Mouse (Mus musculus): ENCODE measurements around the gene Cd93.
A peak's percentile ranks its signal among the peaks of the same experiment; 100 is the strongest.

Cd93 gene

DNA sequence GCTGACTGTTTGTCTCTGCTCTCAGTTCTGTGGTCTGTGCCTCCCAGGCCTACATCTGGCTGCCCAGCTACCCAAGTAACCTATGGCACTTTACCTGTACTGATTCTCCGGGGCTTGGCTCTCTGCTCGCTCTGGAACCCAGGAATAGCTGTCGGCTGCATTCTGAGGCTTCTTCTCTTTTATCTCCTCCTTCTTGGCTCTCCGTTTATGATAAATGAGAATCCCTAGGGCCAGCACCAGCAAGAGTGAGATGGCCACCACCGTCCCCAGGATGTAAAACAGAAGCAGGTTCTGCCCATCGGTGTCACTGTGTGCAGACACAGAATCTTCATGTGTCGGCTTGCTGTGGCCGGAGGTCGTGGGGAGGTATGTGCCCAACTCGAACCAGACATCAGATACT lies 1.9 kb downstream of the Cd93 start:
- DNase-seq, result no peak

DNA sequence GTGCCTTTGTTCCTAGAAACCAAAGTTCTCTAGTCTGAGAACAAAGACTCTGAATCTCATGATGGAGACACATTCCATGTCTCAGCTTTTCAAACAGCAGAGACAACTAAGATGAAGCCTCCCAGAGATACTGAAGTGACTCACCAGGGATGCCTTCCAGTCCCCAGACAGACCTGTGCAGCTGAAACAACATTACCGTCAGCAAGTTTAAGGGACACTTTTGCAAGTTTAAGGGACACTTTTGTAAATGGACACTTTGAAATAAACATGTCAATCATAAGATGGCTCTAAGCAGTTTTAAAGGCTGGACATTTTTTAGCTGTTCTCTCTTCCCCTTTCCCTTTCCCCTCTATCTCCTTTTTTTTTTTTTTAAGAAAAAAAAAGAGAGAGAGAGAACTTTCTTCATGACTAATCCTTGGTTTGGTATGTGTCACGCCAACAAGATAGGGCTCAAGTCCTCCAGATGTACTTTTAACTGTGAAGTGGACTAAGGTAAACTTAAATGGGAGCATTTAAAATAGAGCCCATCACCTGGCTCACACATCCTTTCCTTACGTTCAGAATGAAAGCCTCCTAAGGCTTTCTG lies 3.6 kb downstream of the Cd93 start:
- no peak for DNase-seq

DNA sequence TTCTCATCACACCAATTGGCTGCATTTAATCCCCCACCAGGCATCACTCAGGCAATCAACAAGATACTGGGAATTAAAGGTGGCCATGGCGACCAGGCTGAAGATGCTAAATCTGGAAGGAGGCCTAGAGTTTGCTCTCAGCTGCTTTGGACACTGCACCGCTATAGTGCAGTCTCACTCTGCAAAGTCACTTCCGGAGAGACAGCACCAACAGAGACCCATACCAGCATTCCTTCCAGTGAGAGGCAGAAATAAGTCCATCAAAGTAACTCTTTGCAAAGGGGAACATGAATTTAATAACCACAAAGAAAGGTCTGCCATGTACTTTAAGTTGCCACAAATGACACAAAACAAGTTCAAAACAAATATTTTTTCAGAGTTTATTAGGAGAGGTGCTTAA lies 7.1 kb downstream of the Cd93 start:
- no peak for DNase-seq

DNA sequence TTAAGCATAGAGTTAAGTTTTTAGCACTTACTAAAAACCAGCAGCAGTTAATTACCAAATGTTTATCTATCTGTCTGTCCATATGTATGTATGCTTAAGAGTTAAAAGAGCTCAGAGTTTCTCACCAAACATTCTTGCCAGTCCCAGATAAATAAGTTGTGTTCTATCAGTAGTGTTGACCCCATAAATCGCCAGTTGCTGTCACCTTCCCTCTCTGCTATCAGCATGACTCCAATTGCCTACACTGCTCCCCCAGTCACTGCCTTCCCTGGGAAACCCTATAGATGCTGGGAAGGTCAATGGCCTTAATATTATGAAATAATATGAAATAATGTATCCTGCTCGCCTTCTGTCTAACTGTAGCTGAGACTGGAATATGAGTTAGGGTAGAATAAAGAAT lies 11.0 kb downstream of the Cd93 start:
- DNase-seq, result no peak

DNA sequence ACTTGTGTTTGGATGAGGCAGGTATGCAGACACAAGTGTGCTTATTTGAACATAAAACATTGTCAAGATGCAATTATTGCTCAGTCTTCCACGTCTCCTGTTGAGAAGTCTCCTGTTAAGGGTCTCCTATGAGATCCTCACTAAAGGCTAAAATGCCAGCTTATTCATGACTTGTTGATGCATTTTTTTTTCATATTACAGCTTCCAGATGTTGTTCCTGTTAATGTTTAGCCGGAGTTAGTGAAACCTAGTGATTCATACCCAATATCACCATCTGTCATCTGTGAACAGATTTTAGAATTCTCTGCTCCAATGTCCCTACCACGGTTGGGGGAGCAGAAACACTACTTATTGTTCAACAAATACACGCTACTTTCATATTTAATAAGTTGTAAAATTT lies 12.4 kb downstream of the Cd93 start:
- DNase-seq, result no peak

DNA sequence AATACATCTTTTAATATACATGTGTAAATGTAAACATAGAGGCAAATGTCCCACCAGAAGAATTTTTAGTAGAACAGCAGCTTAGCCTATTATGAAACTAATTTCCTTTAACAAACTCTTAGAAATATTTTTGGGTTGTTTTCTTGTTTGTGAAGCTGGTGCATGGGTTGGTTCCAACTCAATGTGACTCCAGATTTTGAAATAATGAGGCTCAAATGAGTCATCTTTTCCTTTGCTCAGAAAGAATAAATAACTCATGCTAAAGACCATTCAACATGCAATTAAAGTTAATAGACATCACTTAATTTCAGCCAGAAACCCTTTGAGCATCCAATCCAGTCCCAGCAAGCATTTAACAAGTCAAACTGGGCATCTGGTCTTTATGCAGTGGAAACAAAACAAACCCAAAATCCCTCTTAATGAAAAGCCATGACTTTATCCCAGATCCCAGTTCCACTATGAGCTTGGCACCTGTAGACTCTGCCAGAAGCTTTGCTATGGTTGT lies 14.3 kb downstream of the Cd93 start:
- no peak for DNase-seq

DNA sequence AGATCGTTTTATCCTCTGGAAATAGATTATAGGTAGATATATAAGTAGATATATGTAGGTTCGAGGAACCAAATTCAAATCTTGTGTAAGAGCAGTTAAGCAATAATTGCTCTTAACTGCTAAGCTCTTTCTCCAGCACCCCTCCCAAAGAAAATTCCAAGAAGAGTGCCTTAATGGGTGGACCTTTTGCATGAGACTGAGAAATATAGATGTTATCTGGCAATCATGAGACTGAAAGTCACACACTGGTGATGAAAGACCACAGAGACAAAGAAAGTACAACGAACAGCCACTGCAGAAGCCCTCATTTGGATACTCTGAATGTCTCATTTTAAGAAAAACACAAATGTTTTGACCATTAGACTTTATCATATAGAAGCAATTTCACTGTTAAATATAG lies 14.8 kb downstream of the Cd93 start:
- no peak for DNase-seq

DNA sequence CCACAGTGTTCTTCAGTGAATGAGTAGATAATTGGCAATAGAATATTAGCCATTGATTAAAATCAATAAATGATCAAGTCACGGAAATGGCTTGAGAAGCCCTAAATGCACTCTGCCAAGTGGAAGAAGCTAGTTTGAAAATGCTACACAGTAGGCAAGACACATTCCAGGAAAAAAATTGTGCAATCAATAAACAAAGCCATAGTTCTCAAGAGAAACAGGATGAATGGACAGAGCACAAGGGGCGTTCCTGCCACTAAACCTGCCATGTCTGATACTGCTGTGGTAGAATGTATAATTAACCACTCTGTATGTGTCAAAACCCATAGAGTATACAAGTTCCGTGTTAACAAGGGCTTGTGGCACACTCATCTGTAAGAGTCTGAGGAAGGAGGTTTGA lies 15.8 kb downstream of the Cd93 start:
- DNase-seq, result no peak

DNA sequence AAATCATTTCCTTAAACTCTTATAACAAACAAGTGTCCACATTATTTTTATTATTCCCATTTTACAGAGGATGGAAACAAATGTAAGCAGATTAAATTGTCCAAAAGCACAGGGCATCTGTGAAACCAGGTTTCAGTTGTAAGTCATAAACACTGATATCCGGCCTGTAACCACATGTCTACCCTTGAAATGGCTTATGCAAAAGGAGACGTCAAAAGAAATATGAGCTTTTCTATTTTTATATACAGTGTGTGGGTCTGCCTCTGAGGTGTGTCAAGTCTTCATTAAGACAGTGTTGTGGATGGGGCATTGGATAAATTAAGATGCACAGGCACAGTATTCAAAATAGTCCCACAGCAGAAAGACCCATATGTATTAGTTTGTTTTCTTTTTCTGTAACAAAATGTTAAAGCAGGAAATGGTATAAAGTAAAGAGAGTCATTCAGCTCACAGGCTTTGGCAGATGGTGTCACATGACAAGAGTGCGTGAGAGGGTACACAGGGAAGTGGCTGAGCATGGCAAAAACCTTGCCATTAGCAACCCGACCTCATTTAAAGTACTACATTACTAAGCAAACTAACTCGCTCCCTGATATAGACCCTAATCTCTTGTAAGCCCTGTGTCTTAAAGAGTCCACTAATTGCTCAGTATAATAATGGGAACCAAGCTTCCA lies 17.5 kb downstream of the Cd93 start:
- DNase-seq, result no peak

DNA sequence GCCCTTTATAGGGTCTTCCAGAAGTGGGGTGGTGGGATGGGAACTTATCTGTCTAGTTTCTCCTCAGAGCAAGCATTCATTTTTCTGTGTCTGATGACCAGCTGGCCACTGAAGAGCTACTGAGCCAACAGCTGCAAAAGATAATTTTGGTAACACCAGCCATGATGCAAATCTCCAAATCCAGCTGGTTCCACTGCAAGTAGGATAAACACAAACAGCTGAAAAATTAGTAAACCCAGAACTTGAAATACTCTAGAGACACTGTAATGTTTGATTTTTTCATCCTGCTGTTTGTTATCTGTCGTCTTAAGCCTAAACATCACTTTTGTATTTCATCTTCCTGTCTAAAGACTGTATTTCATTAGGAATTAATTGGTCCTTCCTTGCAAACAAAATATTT lies 21.7 kb downstream of the Cd93 start:
- no peak for DNase-seq

DNA sequence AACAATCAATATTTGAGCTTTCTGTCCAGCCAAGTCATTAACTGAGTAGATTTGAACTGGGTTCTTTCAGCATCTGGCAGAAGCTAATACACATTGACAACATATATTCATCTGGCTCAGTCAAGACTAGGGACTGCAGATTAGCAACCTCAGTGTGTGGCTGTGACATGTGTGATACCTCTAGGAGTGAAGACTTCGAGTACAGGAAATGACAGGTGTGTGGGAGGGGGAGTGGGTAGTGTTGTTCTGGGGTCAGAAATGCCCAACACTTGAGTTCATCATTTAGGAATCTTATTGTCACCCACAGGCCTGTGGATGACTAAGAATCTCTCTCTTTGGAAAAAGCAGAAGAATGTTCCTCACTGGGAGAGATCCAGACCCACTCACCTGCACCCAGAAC lies 22.3 kb downstream of the Cd93 start:
- DNase-seq, result no peak

DNA sequence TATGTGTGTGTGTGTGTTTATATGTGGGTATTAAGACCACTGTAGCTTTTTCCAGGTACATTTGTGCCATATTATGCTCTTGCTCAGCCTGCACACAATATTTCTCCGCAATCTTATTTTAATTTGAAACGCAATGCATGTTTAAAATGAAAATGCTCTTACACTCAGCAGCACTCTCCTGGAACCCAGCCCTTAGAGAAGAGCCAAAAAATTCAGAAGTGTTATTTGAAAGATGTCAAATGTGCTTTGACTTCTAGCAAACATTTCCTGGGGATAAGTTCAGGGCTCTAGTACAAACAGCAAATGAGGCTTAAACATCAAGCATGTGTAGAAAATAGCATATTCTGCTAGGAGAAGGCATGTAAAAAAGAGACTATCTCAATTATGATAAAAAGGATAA lies 23.6 kb downstream of the Cd93 start:
- no peak for DNase-seq

DNA sequence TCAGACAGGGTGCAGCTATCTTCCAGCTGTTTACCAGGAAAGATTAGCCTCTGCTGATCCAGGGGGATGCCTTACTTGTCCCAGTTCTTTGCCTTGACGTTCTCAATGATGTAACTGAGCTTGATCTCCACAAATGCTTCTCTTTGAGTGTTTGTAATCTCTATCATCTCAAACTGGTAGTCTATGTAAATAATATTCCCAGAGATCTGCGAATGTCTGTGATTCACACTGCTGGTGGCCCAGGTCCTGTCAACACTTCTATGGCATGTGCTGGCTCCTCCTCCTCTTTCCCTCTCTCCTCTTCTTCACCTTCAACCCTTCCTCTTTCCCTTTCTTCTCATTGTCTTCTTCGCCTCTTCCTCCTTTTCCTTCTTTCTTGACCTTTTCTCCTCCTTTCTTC lies 24.2 kb downstream of the Cd93 start:
- DNase-seq, result no peak

DNA sequence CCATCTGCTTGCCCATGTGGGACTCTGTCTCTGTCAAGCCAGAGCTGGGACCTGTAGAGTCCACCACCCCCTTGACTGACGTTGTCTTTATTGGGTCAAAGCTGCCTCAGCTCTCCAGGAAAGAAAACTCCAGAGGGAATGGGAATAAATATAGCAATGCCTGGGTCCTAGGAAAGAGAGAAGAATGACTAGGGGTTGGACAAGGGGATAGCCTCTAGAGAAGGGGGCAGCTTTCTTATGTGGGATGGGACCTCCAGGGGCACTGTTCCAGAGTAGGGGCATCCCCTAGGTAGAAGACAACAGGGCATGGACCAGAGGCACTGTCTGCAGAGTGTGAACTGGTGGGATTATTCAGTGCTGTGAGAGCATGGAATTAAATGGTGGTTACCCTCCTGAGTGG lies 33.5 kb downstream of the Cd93 start:
- DNase-seq, result no peak

DNA sequence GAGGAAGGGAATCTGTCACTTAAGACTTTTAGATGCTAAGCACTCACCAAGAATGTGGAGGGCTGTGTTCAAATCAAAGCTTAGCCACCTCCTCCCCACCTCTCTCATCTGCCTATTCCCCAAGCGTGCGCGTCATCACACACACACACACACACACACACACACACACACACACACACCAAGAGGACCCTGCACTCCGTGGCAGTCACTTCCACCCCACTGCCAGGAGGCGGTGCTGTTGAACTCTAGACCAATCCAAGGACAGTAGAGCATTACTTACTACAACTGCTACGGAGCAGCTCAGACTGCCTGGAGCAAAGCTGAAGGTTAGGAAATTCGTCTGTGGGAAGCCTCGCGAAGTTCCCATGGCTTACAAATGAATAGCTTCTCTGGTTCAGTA lies 34.2 kb downstream of the Cd93 start:
- DNase-seq, result peak; percentile 67 to 73

DNA sequence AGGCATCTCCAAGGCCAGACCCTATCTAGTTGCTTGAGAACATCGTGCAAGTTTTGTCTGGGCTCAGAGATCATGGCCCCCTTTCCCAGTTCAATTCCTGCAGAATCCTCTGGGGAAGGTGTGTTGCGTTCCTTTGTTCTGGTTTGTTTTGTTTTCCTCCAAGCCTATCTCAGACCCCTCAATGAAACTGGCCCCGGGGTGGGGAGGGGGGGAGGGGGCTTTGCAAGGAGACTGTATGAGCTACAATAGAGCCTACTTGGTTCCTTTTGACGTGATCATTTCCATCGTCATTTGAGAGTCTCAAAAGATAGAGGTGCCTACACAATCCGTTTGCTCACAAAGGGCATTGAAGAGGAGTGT lies 34.6 kb downstream of the Cd93 start:
- no peak for DNase-seq

DNA sequence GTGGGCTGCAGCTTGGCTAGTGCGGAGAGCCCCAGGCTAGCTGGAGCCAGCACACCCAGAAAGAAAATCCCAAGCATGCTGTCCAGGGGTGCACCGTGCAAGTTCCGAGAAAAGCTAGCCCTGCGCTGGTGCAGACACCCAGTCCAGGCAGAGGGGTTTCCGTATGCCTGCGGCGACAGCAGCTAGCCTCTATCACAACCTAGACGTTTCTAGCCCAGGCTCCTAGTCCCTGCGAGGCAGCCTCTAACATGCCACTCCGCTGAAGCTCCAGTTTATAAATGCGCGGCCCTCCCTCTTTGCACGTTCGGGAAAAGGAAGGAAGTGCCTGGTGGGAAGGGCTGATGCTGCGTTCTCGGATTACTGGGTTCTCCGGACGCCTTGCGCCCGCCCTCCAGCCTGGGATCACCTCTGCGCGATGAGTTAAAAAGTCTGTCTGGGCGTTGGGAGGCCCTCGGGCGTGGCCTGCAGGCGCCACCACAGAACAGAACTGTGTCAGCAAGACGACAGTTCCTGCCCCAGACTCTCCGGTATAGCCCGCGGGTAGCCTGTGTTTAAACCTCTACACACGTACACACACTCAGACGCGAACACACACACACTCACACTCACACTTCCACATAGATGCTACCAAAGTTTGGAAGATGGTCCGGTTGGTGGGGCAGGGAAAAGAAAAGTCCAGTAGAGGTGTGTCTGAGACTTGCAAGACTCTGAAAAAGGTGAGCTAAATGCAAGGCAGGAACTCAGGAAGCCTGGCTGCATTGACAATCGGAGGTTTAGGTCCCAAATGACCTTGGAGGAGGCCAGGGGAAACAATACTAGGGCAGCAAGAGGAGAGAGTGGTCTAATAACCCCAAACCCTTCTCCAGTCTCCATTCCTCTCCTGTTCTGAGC lies 35.2 kb downstream of the Cd93 start, which contains the start of gene Thbd:
TSS of gene Thbd (minus strand) at position 319 of the 891 bp plus-strand sequence.
- peak; percentile 14 to 29 for DNase-seq

DNA sequence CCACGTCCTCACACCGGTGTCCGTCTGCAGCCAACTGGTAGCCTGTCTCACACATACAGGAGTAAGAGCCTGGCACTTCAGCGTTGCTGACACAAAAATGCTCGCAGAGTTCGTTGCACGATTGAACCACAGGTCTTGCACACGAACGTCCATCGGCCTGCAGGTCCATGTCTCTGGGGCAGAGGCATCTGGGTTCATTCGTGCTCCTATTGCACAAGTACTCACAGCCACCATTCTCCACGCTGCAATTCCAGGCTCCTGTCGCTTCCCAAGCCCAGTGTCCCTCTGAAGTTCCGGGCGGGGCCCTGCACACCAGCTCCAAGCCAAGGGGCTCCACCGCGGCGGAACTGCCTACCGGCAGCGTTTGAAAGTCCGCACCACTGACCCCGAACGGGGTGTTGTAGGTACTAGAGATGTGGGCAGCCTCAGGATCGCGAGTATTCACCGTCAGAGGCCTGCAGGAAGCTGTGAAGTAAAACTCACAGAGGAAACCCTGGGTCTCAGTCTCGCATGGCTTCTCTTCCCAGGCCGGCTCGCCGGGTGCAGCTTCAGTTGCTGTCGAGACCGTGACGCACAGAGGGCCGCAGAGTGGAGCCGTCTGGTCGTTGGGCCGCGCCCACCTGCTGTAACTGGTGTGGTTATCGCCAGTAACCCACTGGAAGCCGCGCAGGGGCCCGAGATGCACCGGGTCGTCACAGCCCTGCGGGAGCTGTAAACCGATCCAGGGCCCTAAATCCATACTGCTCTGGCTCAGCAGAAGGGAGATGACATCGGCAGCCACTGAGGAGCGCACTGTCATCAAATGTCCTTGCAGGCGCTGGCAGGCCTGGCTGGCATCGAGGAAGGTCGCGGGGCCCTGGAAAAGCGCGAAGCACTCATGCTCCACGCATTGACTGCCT lies 36.1 kb downstream of the Cd93 start:
- DNase-seq, result peak in 1 of 2 experiments; percentile 18

DNA sequence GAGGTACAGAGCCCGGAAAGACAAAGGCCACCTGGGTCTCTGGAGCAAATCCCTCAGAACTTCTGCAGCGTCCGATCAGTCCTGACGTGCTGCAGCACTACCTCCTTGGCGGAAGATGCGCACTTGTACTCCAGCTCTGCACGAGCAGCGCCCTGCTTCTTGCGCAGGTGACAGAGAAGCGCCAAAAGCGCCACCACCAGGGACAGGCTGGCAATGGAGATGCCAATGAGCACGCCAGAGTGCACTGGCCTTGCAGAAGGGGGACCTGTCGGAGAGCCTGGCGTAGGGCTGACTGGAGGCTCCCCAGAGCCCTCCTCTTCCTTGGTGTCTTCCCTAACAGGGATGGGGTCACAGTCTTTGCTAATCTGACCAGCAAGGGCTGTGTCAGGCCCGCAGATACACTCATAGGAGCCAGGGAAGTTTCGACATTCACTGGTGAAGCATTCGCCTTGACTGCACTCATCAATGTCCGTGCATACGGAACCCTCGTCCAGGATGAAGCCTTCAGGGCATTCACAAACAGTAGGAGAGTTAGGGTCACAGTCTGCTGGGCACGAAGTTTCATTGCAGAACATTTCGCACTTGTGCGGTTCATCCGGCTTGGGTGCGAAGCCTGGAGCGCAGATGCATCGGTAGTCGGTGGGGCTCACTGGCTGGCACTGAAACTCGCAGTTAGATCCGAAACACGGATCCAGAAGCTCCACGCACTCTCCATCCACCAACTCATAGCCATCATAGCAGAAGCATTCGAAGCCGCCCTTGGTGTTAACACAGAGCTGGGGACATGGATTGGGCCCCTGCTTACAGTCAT lies 37.0 kb downstream of the Cd93 start:
- DNase-seq, result peak; percentile 30 to 56

DNA sequence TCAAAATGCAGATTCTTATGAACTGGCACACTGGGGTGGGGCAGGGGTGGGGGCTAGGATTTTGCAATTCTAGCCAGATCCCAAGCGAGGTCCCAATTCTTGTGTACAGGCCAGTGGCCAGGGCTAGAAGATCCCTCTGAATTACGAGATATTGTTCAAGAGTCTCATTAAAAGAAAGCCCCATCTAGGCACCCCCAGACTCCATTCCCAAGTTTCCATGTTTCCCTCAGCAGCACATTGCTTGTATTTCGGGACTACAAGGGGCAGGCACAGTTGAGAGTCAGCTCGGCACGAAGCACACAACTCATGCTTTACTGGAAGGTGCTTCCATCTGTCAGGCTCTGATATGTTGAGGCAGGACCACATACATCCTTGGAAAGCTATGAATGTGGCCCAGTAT lies 38.5 kb downstream of the Cd93 start:
- DNase-seq, result no peak

DNA sequence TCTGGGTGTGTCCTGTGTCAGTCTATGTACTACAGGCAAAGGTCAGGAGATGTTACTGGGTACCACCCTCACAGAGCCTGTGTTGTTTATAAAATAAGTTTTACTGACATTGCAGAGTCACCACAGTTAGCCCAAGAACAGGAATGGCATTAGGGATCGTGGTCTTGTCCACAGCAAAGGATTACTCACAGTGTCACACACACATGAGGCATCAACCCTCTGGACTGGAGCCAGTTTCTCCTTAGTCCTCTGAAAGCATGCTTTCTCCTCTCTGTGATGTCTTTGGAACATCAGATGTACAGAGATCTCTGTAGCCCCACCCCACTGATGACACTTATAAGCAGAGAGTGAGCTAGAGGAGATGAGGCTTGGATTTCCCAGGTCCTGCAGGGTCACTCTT lies 41.1 kb downstream of the Cd93 start:
- no peak for DNase-seq
